Mouse (Mus musculus): ENCODE data around the gene Gpalpp1. TPM values are rescaled to one million over a fixed set of nuclear protein-coding genes. Genes with fewer than 3 reads are reported as not detected.

Gpalpp1 gene
- polyA plus RNA-seq, 1 experiment from 2014 or later = 10.5 TPM

DNA sequence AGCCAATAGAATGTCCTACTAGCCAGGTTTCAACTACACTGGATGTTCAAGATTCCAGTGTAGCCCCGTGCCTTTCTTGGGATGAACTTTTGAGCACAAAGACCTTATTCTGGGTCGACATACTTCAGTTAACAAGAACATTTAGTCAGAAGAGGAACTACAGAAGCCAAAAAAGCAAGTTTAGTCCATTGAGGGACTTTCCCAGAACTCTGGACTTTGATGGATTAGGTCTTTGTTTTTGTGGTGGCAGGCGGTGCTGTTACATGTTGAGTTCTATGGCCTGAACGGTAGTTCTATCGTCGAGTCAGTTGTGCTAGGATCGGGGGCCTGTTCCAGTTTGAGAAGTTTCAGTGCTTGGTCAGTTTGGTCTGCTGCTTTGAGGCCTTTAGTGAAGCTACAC is 58.6 kb downstream of the Gpalpp1 start:
- Histone ChIP-seq H3K27ac (no peak overlapping the region), H3K4me1 (replicated peaks) (no peaks in the 10 kb centered on the region), H3K36me3 (no peaks in the 10 kb centered on the region), H3K27me3 (replicated peaks) (no peaks in the 10 kb centered on the region), H3K4me2 (replicated peaks) (no peak overlapping the region), H3K4me3 (replicated peaks) (no peak overlapping the region), H3K9me3 (no peaks in the 10 kb centered on the region), H3K9ac (no peak overlapping the region)
- ATAC-seq = no peak
- WGBS = 77% methylated on average over 7 of the region's 7 CpGs

GRCm38 (mm10) chr14:76045767-76046166 is 64.8 kb downstream of the Gpalpp1 start:
- H3K4me1 ChIP-seq (replicated peaks) = no peaks in the 10 kb centered on the region
- no peaks in the 10 kb centered on the region for H3K9me3 ChIP-seq
- H3K27me3 ChIP-seq (replicated peaks) = no peaks in the 10 kb centered on the region
- WGBS = 51% methylated on average over 1 of the region's 1 CpGs
- no peak overlapping the region for H3K4me3 ChIP-seq (replicated peaks)
- ATAC-seq = no peak
- H3K36me3 ChIP-seq = no peaks in the 10 kb centered on the region
- H3K9ac ChIP-seq = no peak overlapping the region
- no peak overlapping the region for H3K4me2 ChIP-seq (replicated peaks)
- H3K27ac ChIP-seq = no peak overlapping the region

DNA sequence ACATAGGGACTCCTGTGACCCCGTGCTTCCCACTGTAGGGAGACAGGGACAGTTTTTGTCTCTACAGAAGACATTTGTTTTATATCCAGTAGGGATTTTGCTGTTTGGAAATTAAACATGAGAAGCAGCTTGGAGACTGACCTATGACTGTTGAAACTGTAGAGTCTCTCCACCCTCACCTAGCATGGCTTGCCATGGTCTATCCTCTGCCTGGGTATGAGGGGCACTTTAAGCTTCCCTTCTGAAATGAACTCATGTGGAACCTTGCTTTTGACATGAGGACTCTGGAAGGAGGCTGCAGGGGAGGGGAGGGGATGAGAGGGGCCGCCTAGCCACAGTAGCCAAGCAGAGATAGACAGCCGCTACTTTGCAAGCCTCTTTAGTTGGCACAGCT is 66.4 kb downstream of the Gpalpp1 start:
- no peak for ATAC-seq
- WGBS = 63% methylated on average over 3 of the region's 3 CpGs
- no peak overlapping the region for H3K4me3 ChIP-seq (replicated peaks)
- no peak overlapping the region for H3K27ac ChIP-seq
- no peaks in the 10 kb centered on the region for H3K9me3 ChIP-seq
- H3K4me2 ChIP-seq (replicated peaks) = no peak overlapping the region
- H3K36me3 ChIP-seq = no peaks in the 10 kb centered on the region
- no peak overlapping the region for H3K9ac ChIP-seq
- H3K27me3 ChIP-seq (replicated peaks) = no peaks in the 10 kb centered on the region
- H3K4me1 ChIP-seq (replicated peaks) = no peaks in the 10 kb centered on the region

DNA sequence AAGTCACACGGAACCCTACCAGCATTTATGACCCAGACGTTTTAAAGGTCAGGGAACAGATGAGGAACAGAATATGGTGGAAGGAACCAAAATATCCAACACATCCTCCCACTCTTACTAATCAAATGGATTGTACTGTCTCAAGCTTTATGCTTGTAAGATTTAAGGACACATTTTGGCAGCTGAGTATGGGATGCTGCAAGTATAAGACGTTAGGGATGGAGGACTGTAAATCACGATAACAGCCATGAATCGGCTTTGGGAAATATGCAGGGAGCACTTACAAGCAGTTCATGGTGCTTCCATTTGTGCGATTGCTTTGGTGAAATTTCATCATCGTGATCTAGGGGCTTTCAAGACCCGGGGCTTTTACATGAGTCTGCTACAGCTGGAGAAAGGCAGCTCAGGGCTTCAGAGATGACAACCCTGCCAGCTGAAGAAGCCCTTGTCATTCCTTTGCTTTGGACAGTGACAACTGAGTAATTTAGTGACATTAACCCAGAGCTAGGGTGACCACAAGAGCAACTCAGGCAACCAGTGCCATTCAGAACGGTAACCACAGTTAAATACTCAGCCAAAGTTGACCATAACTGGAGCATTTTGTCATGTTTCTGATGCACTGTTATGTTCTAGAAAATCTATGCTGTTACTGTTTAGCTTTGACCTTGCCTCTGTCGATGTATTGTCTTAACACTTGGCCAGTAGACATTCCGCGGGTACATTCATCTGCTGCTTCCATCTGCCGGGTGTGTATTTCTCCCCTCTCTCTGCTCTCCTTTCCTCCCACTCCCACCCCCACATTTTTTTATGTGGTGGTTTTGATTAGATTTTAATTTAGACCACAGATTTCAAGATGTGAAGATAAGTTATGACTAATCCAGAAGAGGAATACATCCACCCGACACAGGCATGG is 67.1 kb downstream of the Gpalpp1 start:
- Histone ChIP-seq H3K4me1 (replicated peaks) (no peaks in the 10 kb centered on the region), H3K36me3 (no peaks in the 10 kb centered on the region), H3K4me2 (replicated peaks) (no peak overlapping the region), H3K9me3 (no peaks in the 10 kb centered on the region), H3K27ac (no peak overlapping the region), H3K4me3 (replicated peaks) (no peak overlapping the region), H3K27me3 (replicated peaks) (no peaks in the 10 kb centered on the region), H3K9ac (no peak overlapping the region)
- WGBS = 79% methylated on average over 14 of the region's 14 CpGs
- ATAC-seq = no peak

Other genes with a start within 250 kb of the Gpalpp1 start
- gene Kctd4, start 155.8 kb downstream of the Gpalpp1 start, polyA plus RNA-seq (2015; fragmentation: Nextera tagmentation; extraction: Ambion mirVana) = 0.42 and 0.59 TPM in 2 replicates
- gene Gtf2f2, start 99.9 kb downstream of the Gpalpp1 start, polyA plus RNA-seq (2015; fragmentation: Nextera tagmentation; extraction: Ambion mirVana) = 34.7 and 37.2 TPM in 2 replicates
- 15.6 and 17.4 TPM in 2 replicates for gene Nufip1, start 131 bp upstream of the Gpalpp1 start, polyA plus RNA-seq (2015; fragmentation: Nextera tagmentation; extraction: Ambion mirVana)